Mouse (Mus musculus) embryonic fibroblast, embryonic 13.5 days (primary cell): ENCODE results near the gene Rab40c.

Experiments used
- CTCF ChIP-seq: IDR thresholded peaks from 2 replicates; pipeline ENCODE4 v1.5.1; 2011; ENCODE audit warnings: mild to moderate bottlenecking, control low read depth, low read length, moderate library complexity, borderline replicate concordance; ENCODE audit not compliant: insufficient read depth
- POLR2A ChIP-seq: IDR thresholded peaks from 2 replicates; pipeline ENCODE4 v1.6.1; 2011; ENCODE audit warnings: low read depth, mild to moderate bottlenecking, control low read depth, low read length, moderate library complexity

GRCm38 (mm10) chr17:25866172-25866571, 53.4 kb downstream of the Rab40c start:
- TF ChIP-seq CTCF (no peak), POLR2A (no peak)
